In genomic region chr2:179853892-179854291, GRCm38 (mm10) we compare ENCODE assay signal across 19 mouse cellular contexts.
DNase-seq lines count a peak whose midpoint lies in the region; ATAC-seq and TF ChIP-seq lines count a peak whose summit lies in the region.
"Had no signal": no experiment of that assay in that cellular context is flagged by ENCODE, and none has a peak within 500 bp of the region (broad histone marks: within the 10 kb centered on the region; RNA-seq: fewer than 3 reads in every experiment).

No protein-coding gene starts in this region.

- intact Hi-C loops in heart, adult 2 months (cut with DNase I) = no loop called here

- WGBS in forebrain, embryonic 13.5 days = 53% methylated on average over 10 of the region's 10 CpGs
- 69% methylated on average over 10 of the region's 10 CpGs for WGBS in forebrain, embryonic 11.5 days
- 35% methylated on average over 10 of the region's 10 CpGs for WGBS in hindbrain, embryonic 14.5 days
- WGBS in midbrain, embryonic 12.5 days = 51% methylated on average over 10 of the region's 10 CpGs
- 42% methylated on average over 10 of the region's 10 CpGs for WGBS in neural tube, embryonic 13.5 days
- 90% methylated on average over 10 of the region's 10 CpGs for WGBS in heart, adult 2 months

- H3K4me2 ChIP-seq in forebrain, embryonic 13.5 days = no peak overlapping the region
- H3K4me2 ChIP-seq in forebrain, embryonic 11.5 days (ENCODE audit: low read depth, low read length, severe bottlenecking) = no peak overlapping the region
- H3K4me2 ChIP-seq in hindbrain, embryonic 14.5 days (replicated peaks) = no peak overlapping the region
- no peak overlapping the region for H3K4me2 ChIP-seq in midbrain, embryonic 12.5 days (replicated peaks)
- H3K4me2 ChIP-seq in neural tube, embryonic 13.5 days = no peak overlapping the region
- H3K4me2 ChIP-seq: heart, embryonic 12.5 days; intestine, embryonic 15.5 days; kidney, embryonic 15.5 days had no signal

- no peak for TF ChIP-seq CTCF in heart, adult 2 months (IDR thresholded peaks at IDR 0.05)

- H3K36me3 ChIP-seq in forebrain, embryonic 13.5 days (ENCODE audit: poor library complexity, severe bottlenecking) = no peaks in the 10 kb centered on the region
- no peaks in the 10 kb centered on the region for H3K36me3 ChIP-seq in forebrain, embryonic 11.5 days (ENCODE audit: control insufficient read depth, insufficient read depth, low read length)
- no peaks in the 10 kb centered on the region for H3K36me3 ChIP-seq in hindbrain, embryonic 14.5 days (replicated peaks; ENCODE audit: control insufficient read depth, insufficient read depth)
- H3K36me3 ChIP-seq in midbrain, embryonic 12.5 days = no peaks in the 10 kb centered on the region
- H3K36me3 ChIP-seq in neural tube, embryonic 13.5 days = no peaks in the 10 kb centered on the region
- no peaks in the 10 kb centered on the region for H3K36me3 ChIP-seq in heart, adult 2 months (ENCODE audit: control insufficient read depth, insufficient read depth, low read length)
- H3K36me3 ChIP-seq: G1E; heart, embryonic 12.5 days; intestine, embryonic 15.5 days; kidney, embryonic 15.5 days had no signal

- no peak overlapping the region for H3K4me3 ChIP-seq in forebrain, embryonic 13.5 days
- H3K4me3 ChIP-seq in forebrain, embryonic 11.5 days (ENCODE audit: low read depth, low read length) = no peak overlapping the region
- no peak overlapping the region for H3K4me3 ChIP-seq in hindbrain, embryonic 14.5 days (replicated peaks; ENCODE audit: low read length)
- no peak overlapping the region for H3K4me3 ChIP-seq in midbrain, embryonic 12.5 days
- no peak overlapping the region for H3K4me3 ChIP-seq in neural tube, embryonic 13.5 days
- no peak overlapping the region for H3K4me3 ChIP-seq in heart, adult 2 months
- H3K4me3 ChIP-seq: heart, embryonic 12.5 days; intestine, embryonic 15.5 days; kidney, embryonic 15.5 days had no signal

- H3K9me3 ChIP-seq in forebrain, embryonic 13.5 days (replicated peaks) = no peaks in the 10 kb centered on the region
- H3K9me3 ChIP-seq in forebrain, embryonic 11.5 days (ENCODE audit: control insufficient read depth, low read length) = no peaks in the 10 kb centered on the region
- H3K9me3 ChIP-seq in hindbrain, embryonic 14.5 days (ENCODE audit: control insufficient read depth, low read length) = no peaks in the 10 kb centered on the region
- no peaks in the 10 kb centered on the region for H3K9me3 ChIP-seq in midbrain, embryonic 12.5 days
- no peaks in the 10 kb centered on the region for H3K9me3 ChIP-seq in neural tube, embryonic 13.5 days
- H3K9me3 ChIP-seq: heart, embryonic 12.5 days; intestine, embryonic 15.5 days; kidney, embryonic 15.5 days had no signal

- DNase-seq in forebrain, embryonic 11.5 days (ENCODE audit: low spot score) = no peak
- DNase-seq in hindbrain, embryonic 14.5 days (ENCODE audit: low spot score) = peak; percentile 48
- DNase-seq in heart, adult 2 months = no peak
- DNase-seq: adrenal gland, postnatal 10 days; cerebellum, adult 18-20 months; heart, postnatal 14 days; kidney, postnatal 4 days; right cerebral cortex, adult 18-20 months had no signal

- no peaks in the 10 kb centered on the region for H3K27me3 ChIP-seq in forebrain, embryonic 13.5 days
- H3K27me3 ChIP-seq in forebrain, embryonic 11.5 days (ENCODE audit: control insufficient read depth, insufficient read depth, low read length) = no peaks in the 10 kb centered on the region
- no peaks in the 10 kb centered on the region for H3K27me3 ChIP-seq in hindbrain, embryonic 14.5 days (ENCODE audit: control insufficient read depth, insufficient read depth, low read length)
- H3K27me3 ChIP-seq in midbrain, embryonic 12.5 days = no peaks in the 10 kb centered on the region
- H3K27me3 ChIP-seq in neural tube, embryonic 13.5 days = no peaks in the 10 kb centered on the region; the same call in 1 of the 2 replicates
- no peaks in the 10 kb centered on the region for H3K27me3 ChIP-seq in heart, adult 2 months (ENCODE audit: control insufficient read depth, insufficient read depth, low read length)
- H3K27me3 ChIP-seq: heart, embryonic 12.5 days; intestine, embryonic 15.5 days; kidney, embryonic 15.5 days had no signal

- no peak overlapping the region for H3K9ac ChIP-seq in forebrain, embryonic 13.5 days
- no peak overlapping the region for H3K9ac ChIP-seq in forebrain, embryonic 11.5 days (ENCODE audit: low read length)
- H3K9ac ChIP-seq in hindbrain, embryonic 14.5 days = no peak overlapping the region
- H3K9ac ChIP-seq in midbrain, embryonic 12.5 days (replicated peaks) = no peak overlapping the region
- H3K9ac ChIP-seq in neural tube, embryonic 13.5 days = peak overlapping the region; percentile 35; the same call in 1 of the 2 replicates
- no peak overlapping the region for H3K9ac ChIP-seq in heart, adult 2 months (ENCODE audit: low read depth, low read length)
- H3K9ac ChIP-seq: heart, embryonic 12.5 days; intestine, embryonic 15.5 days; kidney, embryonic 15.5 days; liver, embryonic 14.5 days had no signal

- TF ChIP-seq POLR2A in heart, adult 2 months (IDR thresholded peaks at IDR 0.05; ENCODE audit: insufficient read depth, low read depth, low read length) = no peak

- no peak for TF ChIP-seq EP300 in heart, adult 2 months (IDR thresholded peaks at IDR 0.05; ENCODE audit: insufficient read depth, low read depth, low read length)

- no peaks in the 10 kb centered on the region for H3K79me2 ChIP-seq in heart, adult 2 months (replicated peaks; ENCODE audit: control insufficient read depth, insufficient read depth, low read length)

- no peak for ATAC-seq in forebrain, embryonic 13.5 days
- no peak for ATAC-seq in forebrain, embryonic 11.5 days (replicated peaks; ENCODE audit: low FRiP score)
- ATAC-seq in hindbrain, embryonic 14.5 days (ENCODE audit: low FRiP score) = peak; percentile 47; the same call in 1 of the 2 replicates
- no peak for ATAC-seq in midbrain, embryonic 12.5 days (ENCODE audit: low FRiP score, low read depth)
- ATAC-seq in neural tube, embryonic 13.5 days (ENCODE audit: low read depth) = 0 out of 2 replicates have a peak, but pooled peaks have one; percentile 10
- no peak for ATAC-seq in inflammation-experienced regulatory T-cells, adult 6 months
- ATAC-seq in cerebellum, adult (ENCODE audit: insufficient number of reproducible peaks, low FRiP score, low TSS enrichment) = no peak
- ATAC-seq: activated CD4-positive, CD25-positive, alpha-beta regulatory T cell, adult 4 months; intestine, embryonic 15.5 days had no signal

- H3K27ac ChIP-seq in forebrain, embryonic 13.5 days = 0 out of 2 replicates have a peak overlapping the region, but pooled peaks have one; percentile 19
- no peak overlapping the region; the same call in 1 of the 2 replicates for H3K27ac ChIP-seq in forebrain, embryonic 11.5 days (ENCODE audit: low read depth, low read length)
- peak overlapping the region; percentile 75 for H3K27ac ChIP-seq in hindbrain, embryonic 14.5 days
- peak overlapping the region; percentile 49; the same call in 1 of the 2 replicates for H3K27ac ChIP-seq in midbrain, embryonic 12.5 days (replicated peaks)
- peak overlapping the region; percentile 72 for H3K27ac ChIP-seq in neural tube, embryonic 13.5 days (replicated peaks)
- no peak overlapping the region for H3K27ac ChIP-seq in heart, adult 2 months
- H3K27ac ChIP-seq: intestine, embryonic 15.5 days; kidney, embryonic 15.5 days; liver, embryonic 14.5 days had no signal

- peaks cover 41% of the 10 kb centered on the region for H3K4me1 ChIP-seq in forebrain, embryonic 13.5 days
- no peaks in the 10 kb centered on the region for H3K4me1 ChIP-seq in forebrain, embryonic 11.5 days (replicated peaks; ENCODE audit: control insufficient read depth, insufficient read depth, low read length)
- H3K4me1 ChIP-seq in hindbrain, embryonic 14.5 days (replicated peaks; ENCODE audit: control insufficient read depth, insufficient read depth, low read length) = peaks cover 59% of the 10 kb centered on the region
- peaks cover 47% of the 10 kb centered on the region for H3K4me1 ChIP-seq in midbrain, embryonic 12.5 days
- peaks cover 85% of the 10 kb centered on the region for H3K4me1 ChIP-seq in neural tube, embryonic 13.5 days (replicated peaks)
- no peaks in the 10 kb centered on the region for H3K4me1 ChIP-seq in heart, adult 2 months (ENCODE audit: control insufficient read depth, insufficient read depth, low read length)
- H3K4me1 ChIP-seq: intestine, embryonic 15.5 days had no signal

Comparison
In these comparisons a context has a peak if more than half of its experiments do, and no peak if none do; other contexts are left out.
1. H3K27ac ChIP-seq: peak in forebrain, embryonic 13.5 days (single experiment), hindbrain, embryonic 14.5 days (single experiment), midbrain, embryonic 12.5 days (single experiment) and neural tube, embryonic 13.5 days (single experiment); none in forebrain, embryonic 11.5 days (single experiment) and heart, adult 2 months (single experiment).
2. ATAC-seq: peak in hindbrain, embryonic 14.5 days (single experiment) and neural tube, embryonic 13.5 days (single experiment); none in forebrain, embryonic 13.5 days (single experiment), forebrain, embryonic 11.5 days (single experiment), midbrain, embryonic 12.5 days (single experiment), inflammation-experienced regulatory T-cells, adult 6 months (single experiment) and cerebellum, adult (single experiment).